Mouse (Mus musculus) spleen, adult 2 months (tissue): ENCODE measurements at regions not wholly inside any gene's neighbourhood (a gene's known extent, or its start where the extent isn't known, plus 50 kb on each side); places are given as distances from the start of the nearest gene placed in this dataset.

Experiments
- CTCF ChIP-seq: fragments of 200-500 bp; IDR thresholded peaks from 2 replicates; pipeline ENCODE4 v1.5.1; 2011; ENCODE audit warnings: mild to moderate bottlenecking, inconsistent platforms; ENCODE audit not compliant: insufficient read depth, insufficient read length, insufficient replicate concordance; ENCODE audit errors: extremely low read depth
- POLR2A ChIP-seq: fragments of 200-500 bp; IDR thresholded peaks from 2 replicates; pipeline ENCODE4 v1.6.1; 2011; ENCODE audit warnings: low read depth, low read length, inconsistent platforms

DNA sequence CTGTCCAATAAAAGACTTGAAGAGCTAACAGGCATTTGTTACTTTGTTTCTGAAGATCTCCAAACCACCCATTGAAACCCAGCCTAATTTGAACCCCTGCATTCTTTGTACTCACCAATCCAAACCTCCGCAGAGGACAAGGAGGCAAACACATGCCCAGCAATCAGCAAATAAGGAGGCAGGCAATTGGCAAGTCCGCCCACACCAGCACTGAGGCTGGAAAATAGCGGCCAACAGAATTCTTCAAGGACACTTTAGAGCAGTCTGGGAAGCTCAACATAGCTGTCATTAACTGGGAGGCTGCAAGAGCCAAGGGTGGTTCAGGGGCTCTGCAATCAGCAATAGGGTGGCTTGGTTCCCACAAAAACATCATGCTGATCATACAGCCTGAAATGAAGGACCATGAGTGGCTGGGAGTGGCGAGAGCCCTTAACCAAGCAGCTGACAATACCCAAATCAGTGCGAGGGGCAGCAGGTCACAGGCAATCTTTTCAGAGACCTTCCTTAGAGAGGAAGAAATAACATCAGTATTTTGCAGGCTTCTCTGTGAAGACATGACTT lies 344.1 kb upstream of the Nox3 start:
- TF ChIP-seq CTCF (no peak), POLR2A (no peak)
